Mouse (Mus musculus): Measurements from ENCODE around the gene Fam214b.

The Fam214b gene

GRCm38 (mm10) chr4:43005765-43006164, 40.3 kb downstream of the Fam214b start:
- DNase-seq, result no peak

DNA sequence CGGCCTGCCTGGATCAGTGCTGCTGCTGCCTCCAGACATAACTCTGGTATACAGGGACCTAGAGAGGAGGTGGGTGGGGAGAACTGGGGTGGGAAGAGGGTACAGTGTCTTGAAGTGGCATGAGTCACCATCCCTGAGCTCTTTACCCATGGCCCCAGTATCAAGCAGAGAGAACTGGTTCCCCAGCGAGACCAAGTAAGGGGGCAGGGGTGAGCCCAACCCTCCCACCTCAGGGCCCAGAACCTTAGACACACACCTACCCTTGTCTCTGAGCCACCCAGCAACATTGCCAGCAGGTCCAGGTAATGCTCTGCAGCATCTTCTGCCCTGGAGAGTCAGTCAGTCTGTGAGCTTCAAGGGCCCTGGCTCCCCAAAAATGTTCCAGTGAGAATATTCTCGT, 41.1 kb downstream of the Fam214b start:
- DNase-seq, result no peak

GRCm38 (mm10) chr4:43002756-43003439, 43.1 kb downstream of the Fam214b start:
- no peak for DNase-seq

- DNase-seq, result no peak
These were observed 44.7 kb downstream of the Fam214b start for GRCm38 (mm10) chr4:43001272-43001671.

DNA sequence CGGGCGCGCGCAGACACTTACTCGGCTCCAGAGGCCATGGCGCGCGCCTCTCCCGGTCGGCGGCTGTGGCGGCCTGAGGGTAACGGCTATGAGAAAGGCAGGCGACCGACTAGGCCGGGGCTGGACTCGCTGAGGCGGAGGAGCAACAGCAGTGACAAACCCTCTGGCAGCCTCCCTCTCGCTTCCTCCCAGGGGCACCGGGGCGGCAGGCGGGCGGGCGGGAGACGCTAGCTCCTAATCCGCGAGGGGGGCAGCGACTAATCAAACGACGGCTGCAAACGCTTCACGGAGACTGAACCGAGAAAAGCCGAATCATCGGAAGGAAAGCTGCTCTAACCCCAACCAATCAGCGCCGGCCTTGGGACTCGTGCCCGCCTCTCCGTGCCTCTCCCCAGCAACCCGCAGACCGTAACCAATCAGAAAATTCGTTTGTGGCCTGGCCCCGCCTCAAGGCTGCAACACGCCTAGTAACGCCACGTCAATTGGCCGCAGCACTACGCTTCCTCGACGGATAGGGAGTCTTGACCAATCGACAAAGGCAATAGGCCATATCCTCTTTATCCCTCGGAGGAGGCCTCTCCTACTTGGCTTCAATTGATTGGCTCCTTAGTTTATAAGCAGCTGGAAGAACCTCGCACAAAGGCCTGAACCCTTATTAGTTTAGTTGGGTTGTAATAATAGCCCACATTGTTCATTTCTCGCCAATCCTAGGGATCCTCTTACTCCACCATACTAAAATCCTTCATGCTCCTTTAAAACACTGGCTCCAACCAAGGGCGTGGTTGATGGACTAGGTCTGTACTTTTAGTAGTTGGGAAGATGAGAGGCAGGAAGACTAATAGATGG, 45.7 kb downstream of the Fam214b start, which contains the start of gene Vcp:
Gene Vcp (minus strand): TSS at position 367 of the 846 bp plus-strand sequence.
- DNase-seq, result peak; percentile 99

GRCm38 (mm10) chr4:42999451-43000140, 46.4 kb downstream of the Fam214b start:
- DNase-seq, result peak; percentile 78

GRCm38 (mm10) chr4:42998022-42998421, 48.0 kb downstream of the Fam214b start:
- no peak for DNase-seq

- DNase-seq, result no peak
These were observed 57.7 kb downstream of the Fam214b start for GRCm38 (mm10) chr4:42988296-42988695.

Data from cerebellum, adult 9-10 months (tissue).